Mouse (Mus musculus): ENCODE data around the gene Ltn1. TPM values are rescaled to one million over a fixed set of nuclear protein-coding genes. Genes with fewer than 3 reads are reported as not detected.
A peak's percentile ranks its signal among the peaks of the same experiment; 100 is the strongest.

Ltn1 gene
- total RNA-seq (2021): 10 to 100 TPM; 45.3 to 46.7 TPM

DNA sequence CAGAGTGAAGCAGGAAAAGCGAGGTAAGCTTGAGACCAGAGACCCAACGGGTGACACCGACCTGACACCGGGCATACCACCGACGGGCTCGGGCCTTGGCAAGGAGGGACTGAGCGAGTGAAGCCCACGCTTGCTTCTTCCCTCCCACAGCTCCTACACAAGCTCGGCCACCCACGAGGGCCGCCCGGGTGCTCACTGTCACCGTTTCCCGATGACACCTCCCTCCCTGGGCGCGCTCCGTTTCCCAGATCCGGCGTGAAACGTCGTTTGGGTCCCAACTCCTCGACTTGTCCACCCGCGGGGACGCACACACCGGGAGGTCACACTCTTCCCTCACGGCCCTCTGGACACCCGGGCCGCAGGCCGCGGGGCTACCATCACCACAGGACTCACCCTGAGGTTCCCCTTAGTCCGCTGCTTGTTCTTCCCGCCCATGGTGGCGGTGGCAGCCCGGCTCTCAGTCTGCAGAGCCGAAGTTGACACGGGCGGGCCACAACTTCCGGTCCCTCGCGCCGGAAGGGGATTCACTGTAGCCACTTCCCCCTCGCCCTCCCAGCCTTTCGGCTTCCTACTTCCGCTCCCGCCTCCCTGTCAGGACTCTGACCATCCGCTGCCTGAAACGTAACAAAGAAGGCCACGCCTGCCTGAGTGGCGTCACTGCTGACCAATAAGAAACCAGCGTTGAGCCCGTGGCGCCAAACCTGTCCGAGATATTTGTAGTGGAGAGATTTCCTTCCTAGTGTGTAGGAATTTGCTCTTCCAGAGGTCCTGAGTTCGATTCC is at the start of gene Ltn1:
TSS of gene Ltn1 (minus strand) at position 580 of the 782 bp plus-strand sequence.
- DNase-seq (ENCODE audit: extremely low spot score in 1 of 2, low spot score in 2 of 2): peak; percentile 98 to 99
- intact Hi-C loops (cut with DNase I): no loop called here

DNA sequence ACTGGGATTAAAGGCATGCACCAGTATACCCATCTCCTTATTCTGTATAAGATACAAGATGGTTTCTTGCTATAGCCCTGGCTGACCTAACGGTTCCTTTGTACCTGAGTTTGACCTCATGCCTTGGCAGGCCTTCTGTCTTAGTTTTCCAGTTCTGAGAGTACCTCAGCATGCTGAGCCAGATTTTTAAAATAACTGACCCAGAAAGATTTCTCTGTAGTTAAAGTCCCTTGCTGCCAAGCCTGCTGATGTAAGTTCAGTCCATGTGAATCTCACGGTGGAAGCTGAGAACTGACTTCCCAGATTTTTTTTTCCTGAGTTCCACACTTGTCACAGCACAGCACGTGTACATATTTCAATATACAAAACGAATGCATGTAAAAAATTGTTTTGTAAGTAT is 38.2 kb upstream of the Ltn1 start:
- intact Hi-C loops (cut with DNase I): no loop called here

DNA sequence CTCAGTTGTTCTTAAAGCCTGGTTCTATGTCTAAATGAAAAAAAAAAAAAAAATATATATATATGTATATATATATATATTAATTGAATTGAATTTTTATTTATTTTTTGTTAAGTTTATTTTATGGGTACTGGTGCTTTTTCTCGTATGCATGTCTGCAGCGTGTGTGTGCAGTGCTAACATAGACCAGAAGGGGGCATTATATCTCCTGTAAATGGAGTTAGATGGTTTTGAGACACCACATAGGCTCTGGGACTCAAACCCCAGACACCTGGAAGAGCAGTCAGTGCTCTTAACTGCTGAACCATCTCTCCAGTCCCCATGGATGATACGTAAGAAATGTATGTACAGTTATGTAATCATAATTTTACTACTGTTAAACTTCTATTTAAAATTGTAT is 26.3 kb upstream of the Ltn1 start:
- intact Hi-C loops (cut with DNase I): no loop called here
- DNase-seq (ENCODE audit: extremely low spot score in 1 of 2, low spot score in 2 of 2): no peak

More for the DNA sequence above, 38.2 kb upstream of the Ltn1 start:
- no peak for DNase-seq (ENCODE audit: extremely low spot score in 1 of 2, low spot score in 2 of 2)

DNA sequence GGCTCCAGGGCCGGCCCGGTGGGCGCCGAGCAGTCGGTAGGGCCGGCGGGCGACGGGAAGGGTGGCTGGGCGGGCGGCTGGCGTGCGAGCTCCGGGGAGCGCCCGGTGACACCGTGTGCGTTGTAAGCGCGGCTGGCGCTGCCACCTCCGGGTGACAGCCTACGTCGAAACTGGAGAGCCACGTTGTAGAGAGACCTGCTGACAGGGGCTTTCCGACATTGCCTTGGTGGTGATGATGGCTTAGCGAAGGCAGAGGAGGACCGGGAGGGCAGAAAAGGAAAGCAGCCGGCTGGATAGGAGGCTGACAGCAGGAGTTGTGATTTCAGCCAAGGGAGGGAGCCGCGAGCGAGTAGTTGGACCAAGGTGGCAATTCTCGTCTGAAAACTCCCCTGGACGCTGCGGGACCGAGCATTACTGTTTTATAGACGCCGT is 22.8 kb upstream of the Ltn1 start:
- intact Hi-C loops (cut with DNase I): no loop called here
- DNase-seq (ENCODE audit: extremely low spot score in 1 of 2, low spot score in 2 of 2): no peak

DNA sequence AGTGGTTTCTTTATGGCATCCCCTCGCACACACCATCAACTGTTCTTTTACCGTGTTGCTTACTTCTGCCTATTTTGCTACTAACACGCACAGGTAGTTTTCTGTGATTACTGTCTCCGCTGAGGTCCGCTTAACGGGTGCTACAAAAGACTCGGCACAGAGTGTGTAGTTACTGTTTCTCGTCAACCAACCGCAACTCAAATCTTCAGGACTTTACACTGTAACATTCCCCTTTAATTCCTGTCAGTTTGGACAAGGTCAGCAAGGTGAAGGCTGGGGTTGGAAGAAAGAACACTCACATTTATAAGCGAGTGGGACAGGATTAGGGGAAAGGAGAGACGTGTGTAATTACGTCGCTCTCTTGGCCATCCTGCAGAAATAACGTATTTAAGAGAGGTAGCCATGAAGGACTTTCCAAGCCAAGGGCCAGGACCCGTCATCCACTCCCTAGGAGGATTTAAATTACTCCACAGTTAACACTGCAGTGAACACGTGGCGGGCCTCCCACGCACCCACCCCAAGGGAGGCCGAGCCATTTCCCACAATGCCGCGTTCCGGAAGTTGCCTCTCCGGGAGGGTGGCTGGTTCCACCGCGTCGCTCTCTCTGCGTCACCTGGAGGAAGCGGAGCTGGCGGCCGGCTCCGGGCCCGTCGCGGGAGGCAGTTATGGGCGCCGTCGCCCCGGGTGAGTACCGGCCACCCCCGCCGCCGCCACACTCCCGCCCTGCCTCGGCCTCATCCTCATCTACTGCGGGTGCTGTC is 22.2 kb upstream of the Ltn1 start, which contains the start of gene Usp16:
TSS of gene Usp16 (plus strand) at position 285 of the 761 bp plus-strand sequence.
- intact Hi-C loops (cut with DNase I): no loop called here
- DNase-seq (ENCODE audit: extremely low spot score in 1 of 2, low spot score in 2 of 2): peak; percentile 87 to 95

DNA sequence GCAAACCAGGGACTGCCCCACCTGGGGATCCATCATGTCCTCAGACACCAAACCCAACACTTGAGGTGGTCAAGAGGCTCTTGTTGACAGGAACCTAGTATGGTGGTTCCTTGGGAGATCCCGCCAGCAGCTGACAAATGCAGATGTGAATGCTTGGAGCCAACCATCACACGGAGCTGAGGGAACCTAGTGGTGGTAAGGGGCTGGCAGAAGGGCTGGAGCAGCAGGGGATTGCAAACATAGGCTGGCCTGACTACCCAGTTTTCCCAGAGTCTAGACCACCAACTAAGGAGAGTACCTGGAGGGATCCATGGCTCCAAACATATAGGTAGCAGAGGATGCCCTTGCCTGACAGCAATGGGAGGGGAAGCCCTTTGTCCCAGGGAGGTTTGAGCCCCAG is 20.8 kb upstream of the Ltn1 start:
- intact Hi-C loops (cut with DNase I): no loop called here
- DNase-seq (ENCODE audit: extremely low spot score in 1 of 2, low spot score in 2 of 2): no peak

DNA sequence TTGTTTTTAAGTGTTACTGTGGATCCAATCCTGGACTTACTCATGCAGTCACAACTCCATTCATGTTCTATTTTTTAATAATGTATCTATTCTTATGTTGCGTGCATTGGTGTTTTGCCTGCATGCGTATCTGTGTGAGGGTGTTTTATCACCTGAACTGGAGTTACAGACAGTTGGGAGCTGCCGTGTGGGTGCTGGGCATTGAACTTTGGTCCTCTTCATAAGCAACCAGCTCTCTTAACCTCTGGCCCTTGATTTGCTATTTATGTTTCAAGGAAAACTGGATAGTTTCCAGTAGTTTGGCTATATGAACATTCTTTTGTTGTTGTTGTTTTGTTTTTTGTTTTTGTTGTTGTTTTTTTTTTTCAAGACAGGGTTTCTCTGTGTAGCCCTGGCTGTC is 13.1 kb upstream of the Ltn1 start:
- intact Hi-C loops (cut with DNase I): no loop called here
- DNase-seq (ENCODE audit: extremely low spot score in 1 of 2, low spot score in 2 of 2): no peak

DNA sequence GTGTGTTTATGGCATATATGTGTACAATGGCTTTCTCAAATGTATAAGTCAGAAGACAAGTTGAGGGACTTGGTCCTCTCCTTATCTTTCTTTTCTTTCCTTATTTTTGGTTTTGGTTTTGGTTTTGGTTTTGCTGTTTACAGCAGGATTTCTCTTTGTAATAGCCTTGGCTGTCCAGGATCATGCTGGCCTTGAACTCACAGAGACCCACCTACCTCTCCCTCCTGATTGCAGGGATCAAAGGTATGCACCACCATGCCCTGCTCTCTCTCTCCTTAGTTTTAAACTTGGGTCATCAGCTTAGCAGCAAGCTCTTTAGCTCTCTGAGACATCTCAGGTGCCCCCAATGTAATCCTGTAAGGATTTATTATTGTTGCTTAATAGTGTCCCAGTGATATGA is 12.7 kb upstream of the Ltn1 start:
- intact Hi-C loops (cut with DNase I): no loop called here
- no peak for DNase-seq (ENCODE audit: extremely low spot score in 1 of 2, low spot score in 2 of 2)

DNA sequence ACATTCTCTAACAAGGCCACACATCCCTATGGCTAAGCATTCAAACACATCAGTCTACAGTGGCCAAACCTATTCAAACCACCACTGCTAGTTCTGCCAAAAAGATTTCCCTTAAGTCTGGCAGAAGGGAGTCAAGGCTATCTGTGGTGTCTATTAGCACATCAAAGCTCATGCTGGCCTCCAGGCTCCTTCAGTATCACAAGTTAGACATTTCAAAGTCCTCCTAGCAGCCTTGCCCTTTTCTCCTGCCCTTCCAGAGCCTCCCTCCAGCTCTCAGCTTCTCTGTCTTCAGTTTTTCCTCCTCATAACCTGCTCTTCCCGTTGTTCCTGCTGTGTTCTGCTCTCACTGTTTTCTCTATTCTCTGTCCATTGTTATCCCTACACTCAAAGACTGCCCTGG is 11.7 kb upstream of the Ltn1 start:
- DNase-seq (ENCODE audit: extremely low spot score in 1 of 2, low spot score in 2 of 2): no peak
- intact Hi-C loops (cut with DNase I): no loop called here

DNA sequence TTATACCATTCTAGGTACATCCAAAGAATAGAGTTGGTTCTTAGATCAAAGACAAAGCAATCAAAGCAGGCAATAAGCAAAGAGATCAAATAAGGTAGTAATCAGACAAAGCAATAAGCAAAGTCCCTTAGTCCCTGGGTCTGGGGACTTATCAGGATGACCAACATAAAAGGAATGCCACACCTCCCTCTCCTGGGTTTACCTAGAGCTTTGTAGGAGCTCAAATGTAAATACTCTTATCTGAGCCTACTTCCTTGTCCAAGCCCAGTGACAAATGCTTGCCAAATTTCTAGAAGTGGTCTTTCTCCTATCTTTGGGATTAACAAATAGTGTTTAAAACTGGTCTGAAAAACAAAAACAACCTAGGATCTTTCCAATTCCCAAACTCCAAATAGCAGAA is 10.8 kb upstream of the Ltn1 start:
- intact Hi-C loops (cut with DNase I): no loop called here
- DNase-seq (ENCODE audit: extremely low spot score in 1 of 2, low spot score in 2 of 2): no peak

DNA sequence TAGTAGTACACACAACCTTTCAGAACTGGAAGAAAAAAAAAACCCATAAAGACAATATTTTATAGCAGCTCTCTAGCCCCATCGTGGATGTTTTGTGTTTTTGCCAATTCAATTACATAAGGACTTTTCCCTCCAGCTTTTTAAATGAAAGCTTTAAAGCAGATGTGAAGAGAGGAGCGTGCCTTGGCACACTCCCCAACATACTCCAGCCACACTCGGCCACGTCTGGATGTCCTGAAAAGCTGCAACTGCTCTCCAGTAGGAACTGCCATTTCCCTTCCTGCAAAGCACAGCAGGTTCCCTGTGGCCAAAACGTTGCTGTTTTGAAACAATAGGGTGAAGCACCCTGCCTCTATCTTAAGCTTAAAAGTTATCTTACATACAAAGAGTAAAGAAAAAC is 9.9 kb upstream of the Ltn1 start:
- intact Hi-C loops (cut with DNase I): no loop called here
- DNase-seq (ENCODE audit: extremely low spot score in 1 of 2, low spot score in 2 of 2): no peak

DNA sequence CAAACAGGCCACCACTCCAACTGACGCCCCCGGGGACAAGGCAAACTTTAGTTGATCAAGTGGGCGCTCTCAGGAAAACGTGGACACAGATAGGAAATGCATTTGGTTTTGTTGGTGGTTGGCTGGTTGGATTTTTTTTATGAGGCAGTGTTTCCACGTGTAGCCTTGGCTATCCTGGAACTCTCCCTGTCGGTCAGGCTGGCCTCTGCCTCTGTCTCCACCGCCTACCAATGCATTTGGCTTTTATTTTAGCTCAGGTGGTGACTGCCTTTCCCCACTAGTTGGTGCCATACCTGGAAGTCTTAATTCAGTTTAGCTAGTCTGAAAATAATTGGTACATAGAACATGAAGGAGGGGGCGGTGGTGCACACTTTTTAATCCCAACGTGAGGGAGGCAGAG is 8.7 kb upstream of the Ltn1 start:
- no peak for DNase-seq (ENCODE audit: extremely low spot score in 1 of 2, low spot score in 2 of 2)
- intact Hi-C loops (cut with DNase I): no loop called here

DNA sequence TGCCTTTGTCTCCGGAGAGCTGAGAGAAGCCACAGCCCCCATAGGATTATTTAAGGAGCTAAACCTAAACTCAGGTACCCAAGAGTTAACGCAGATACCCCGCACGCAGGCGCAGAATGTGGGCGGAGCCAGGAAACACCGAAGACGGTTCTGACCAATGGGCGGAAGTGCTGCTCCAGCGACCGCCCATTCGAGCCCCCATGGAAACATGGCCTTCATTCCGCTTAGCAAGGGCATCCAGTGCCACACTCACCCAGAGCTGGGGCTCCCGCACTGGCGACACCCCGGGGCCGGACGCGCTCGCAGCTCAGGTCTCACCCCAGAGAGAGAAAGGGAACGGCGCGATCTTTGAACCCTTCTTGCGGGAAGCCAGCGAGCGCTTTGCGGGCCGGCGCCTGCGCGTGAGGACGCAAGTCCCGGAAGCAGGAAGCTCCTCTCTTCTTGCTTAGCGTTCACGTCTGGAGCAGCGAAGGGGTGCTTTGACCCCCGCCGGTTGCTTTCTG is 7.8 kb upstream of the Ltn1 start, which contains the start of gene Rwdd2b:
TSS of gene Rwdd2b (minus strand) at position 390 of the 503 bp plus-strand sequence.
- intact Hi-C loops (cut with DNase I): no loop called here
- DNase-seq (ENCODE audit: extremely low spot score in 1 of 2, low spot score in 2 of 2): peak; percentile 90 to 97

DNA sequence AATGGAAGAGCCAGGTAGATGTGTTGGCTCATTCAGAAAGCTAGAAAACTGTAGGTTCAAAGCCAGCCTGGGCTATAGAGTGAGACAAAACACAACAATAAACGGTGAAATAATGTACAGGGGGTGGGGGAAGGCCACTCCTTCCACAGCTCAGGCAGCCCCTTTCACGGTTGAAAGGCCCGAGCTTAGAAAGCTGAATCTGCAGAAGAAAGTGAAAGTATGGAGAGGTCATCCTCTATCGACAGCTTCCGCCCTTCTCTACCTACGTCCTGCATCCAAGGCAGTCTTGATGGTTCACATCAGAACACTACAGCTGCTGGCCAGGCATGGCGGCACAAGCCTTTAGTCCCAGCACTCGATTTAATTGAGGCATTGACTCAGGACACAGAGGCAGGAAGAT is 6.3 kb upstream of the Ltn1 start:
- intact Hi-C loops (cut with DNase I): no loop called here
- DNase-seq (ENCODE audit: extremely low spot score in 1 of 2, low spot score in 2 of 2): no peak

DNA sequence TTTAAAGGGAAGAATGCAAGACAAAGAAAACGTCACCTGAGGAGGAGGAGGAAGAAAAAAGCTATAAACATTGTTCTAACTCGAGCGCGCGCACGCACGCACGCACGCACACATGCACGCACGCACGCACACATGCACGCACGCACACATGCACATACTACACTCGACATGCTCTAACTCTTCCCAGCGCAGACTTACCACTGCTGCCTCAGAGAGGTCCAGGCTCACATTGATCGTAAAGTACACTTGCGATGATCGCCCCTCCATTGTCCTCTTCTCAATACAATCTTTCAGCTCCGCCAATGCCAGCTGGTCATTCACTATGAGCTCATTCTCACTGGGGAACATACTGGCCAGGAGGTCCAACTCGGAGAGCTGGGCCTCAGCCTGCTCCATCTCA is 4.7 kb upstream of the Ltn1 start:
- DNase-seq (ENCODE audit: extremely low spot score in 1 of 2, low spot score in 2 of 2): no peak
- intact Hi-C loops (cut with DNase I): no loop called here

DNA sequence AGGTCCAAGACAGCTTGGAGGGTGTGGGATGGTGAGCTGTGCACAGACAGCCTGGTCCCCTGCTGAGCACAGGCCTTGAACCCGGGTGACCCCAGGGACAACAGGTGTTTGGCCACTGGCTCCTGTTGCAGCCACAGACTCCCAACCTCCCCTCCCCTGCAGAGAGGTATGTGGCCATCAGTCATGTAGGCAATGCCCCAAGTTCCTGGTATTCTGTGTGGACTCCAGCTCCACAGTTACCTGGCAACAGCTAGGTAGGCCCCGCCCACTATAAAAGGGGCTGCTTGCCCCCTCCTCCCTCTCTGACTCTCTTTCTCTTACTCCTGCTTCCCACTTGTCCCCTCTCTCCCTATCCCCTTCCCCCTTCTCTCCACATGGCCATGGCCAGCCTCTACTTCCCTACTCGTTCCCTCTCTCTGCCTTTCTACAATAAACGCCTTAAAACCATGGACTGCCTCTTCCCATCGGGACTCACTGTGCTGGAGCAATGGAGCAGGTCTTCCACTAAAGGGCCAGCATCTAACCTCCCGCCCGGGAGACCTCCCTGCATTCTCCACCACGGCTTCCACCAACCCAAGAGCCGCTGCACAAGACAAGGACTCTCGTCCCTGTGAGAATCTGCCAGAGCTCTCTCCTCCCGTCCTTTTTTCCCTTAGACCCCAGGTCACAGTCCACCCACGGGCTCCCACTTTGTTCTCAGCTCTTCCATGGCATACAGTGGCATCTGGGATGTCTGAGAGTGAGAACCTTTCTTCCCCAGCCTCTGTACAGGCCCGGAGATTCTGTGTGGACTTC is 3.2 kb upstream of the Ltn1 start:
- intact Hi-C loops (cut with DNase I): no loop called here
- DNase-seq (ENCODE audit: extremely low spot score in 1 of 2, low spot score in 2 of 2): no peak

DNA sequence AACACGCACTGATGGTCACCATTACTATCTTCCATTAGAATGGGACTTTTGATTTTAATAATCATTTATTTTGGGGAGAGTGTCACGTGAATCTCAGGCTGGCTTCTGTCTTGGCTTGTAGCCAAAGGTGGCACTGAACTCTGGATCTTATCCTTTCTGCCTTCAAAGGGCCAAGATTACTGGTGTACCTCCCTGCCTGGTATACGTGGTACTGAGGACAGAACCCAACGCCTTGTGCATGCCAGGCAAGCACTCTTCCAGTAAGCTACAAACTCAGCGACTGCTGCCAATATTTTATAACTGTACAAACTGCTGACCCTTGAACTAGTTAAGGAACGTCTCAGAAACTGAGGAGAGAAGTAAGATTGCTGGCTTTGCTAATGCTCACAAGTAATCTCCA is 2.5 kb upstream of the Ltn1 start:
- no peak for DNase-seq (ENCODE audit: extremely low spot score in 1 of 2, low spot score in 2 of 2)
- intact Hi-C loops (cut with DNase I): no loop called here

DNA sequence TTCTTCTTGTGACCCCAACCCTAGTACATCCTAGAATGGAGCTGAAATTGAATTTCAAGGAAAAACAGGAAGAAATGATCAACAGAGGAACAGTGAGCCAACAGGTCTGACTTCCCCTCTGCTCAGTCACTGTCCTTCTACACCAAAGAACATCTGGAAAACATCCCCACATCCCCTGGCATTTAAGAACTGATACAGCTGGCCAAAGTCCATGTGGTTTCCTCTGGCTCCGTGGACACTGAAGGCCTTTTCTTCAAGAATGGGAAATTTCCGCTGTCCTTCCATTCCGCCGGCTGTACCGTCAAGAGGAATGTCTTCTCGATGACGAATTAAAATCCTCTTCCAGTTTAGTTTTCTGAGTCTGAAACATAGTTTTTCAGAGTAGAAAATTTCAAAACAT is 1.9 kb upstream of the Ltn1 start:
- no peak for DNase-seq (ENCODE audit: extremely low spot score in 1 of 2, low spot score in 2 of 2)
- intact Hi-C loops (cut with DNase I): no loop called here

DNA sequence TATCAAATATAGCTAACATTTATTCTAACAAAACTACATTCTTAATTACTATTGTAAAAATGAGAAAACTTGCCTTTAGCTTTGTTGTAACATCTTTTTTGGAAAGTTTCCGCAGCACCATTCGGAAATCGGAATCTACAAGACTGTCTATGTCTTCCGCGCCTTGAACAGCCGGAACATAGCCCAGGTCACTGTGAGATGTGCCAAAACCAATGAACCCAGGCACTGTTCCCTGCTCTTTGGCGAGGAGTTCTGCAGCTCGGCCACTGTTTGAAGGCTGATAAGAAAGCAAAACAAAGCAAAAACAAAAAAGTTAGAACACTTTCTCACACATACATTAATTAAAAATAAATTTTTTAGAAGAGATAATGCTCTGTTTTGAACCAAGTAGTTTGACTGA is 4.9 kb downstream of the Ltn1 start:
- no peak for DNase-seq (ENCODE audit: extremely low spot score in 1 of 2, low spot score in 2 of 2)
- intact Hi-C loops (cut with DNase I): no loop called here

Measured in left cerebral cortex, postnatal 10 days (tissue).